In genomic region chr12:24707480-24707802, GRCm38 (mm10) we compare ENCODE assay signal across 7 mouse cellular contexts. TPM values are rescaled to one million over a fixed set of nuclear protein-coding genes. Genes with fewer than 3 reads are reported as not detected.
DNase-seq lines count a peak whose midpoint lies in the region; ATAC-seq lines count a peak whose summit lies in the region.

No protein-coding gene starts in this region.

- no peaks in the 10 kb centered on the region for H3K27me3 ChIP-seq in embryonic facial prominence, embryonic 15.5 days
- no peaks in the 10 kb centered on the region for H3K27me3 ChIP-seq in limb, embryonic 15.5 days

- WGBS in embryonic facial prominence, embryonic 15.5 days: under 1% methylated on average over 9 of the region's 9 CpGs
- WGBS in limb, embryonic 15.5 days: under 1% methylated on average over 9 of the region's 9 CpGs

- peaks cover 7% of the 10 kb centered on the region; the same call in 1 of the 2 replicates for H3K36me3 ChIP-seq in embryonic facial prominence, embryonic 15.5 days
- H3K36me3 ChIP-seq in limb, embryonic 15.5 days: peaks cover 13% of the 10 kb centered on the region

- H3K4me2 ChIP-seq in embryonic facial prominence, embryonic 15.5 days (replicated peaks): peak overlapping the region; percentile 97
- H3K4me2 ChIP-seq in limb, embryonic 15.5 days: peak overlapping the region; percentile 96

- no peak overlapping the region for H3K27ac ChIP-seq in embryonic facial prominence, embryonic 15.5 days (replicated peaks)
- peak overlapping the region; percentile 27; the same call in 1 of the 2 replicates for H3K27ac ChIP-seq in limb, embryonic 15.5 days

- H3K9me3 ChIP-seq in embryonic facial prominence, embryonic 15.5 days (replicated peaks): no peaks in the 10 kb centered on the region
- H3K9me3 ChIP-seq in limb, embryonic 15.5 days: no peaks in the 10 kb centered on the region

- peaks cover 46% of the 10 kb centered on the region for H3K4me1 ChIP-seq in embryonic facial prominence, embryonic 15.5 days
- H3K4me1 ChIP-seq in limb, embryonic 15.5 days: peaks cover 40% of the 10 kb centered on the region

- peak overlapping the region; percentile 91 for H3K4me3 ChIP-seq in embryonic facial prominence, embryonic 15.5 days (replicated peaks)
- H3K4me3 ChIP-seq in limb, embryonic 15.5 days: peak overlapping the region; percentile 93

- peak overlapping the region; percentile 13; the same call in 1 of the 2 replicates for H3K9ac ChIP-seq in embryonic facial prominence, embryonic 15.5 days
- peak overlapping the region; percentile 73 for H3K9ac ChIP-seq in limb, embryonic 15.5 days

- peak; percentile 21 for DNase-seq in thymus, postnatal 0 days (ENCODE audit: low spot score)
- no peak for DNase-seq in thymus, postnatal 14 days
- DNase-seq in left cerebral cortex, adult 8-10 months (ENCODE audit: low spot score in 2 of 2): no peak
- no peak for DNase-seq in layer of hippocampus, postnatal 25 days (ENCODE audit: extremely low spot score in 1 of 2, low spot score in 1 of 2)
- DNase-seq in adrenal gland, postnatal 4 days (ENCODE audit: low spot score in 2 of 2): no peak

- no peak for ATAC-seq in embryonic facial prominence, embryonic 15.5 days (ENCODE audit: insufficient number of reproducible peaks, low FRiP score, low TSS enrichment, low read depth)
- no peak for ATAC-seq in limb, embryonic 15.5 days (ENCODE audit: insufficient number of reproducible peaks, low FRiP score, low TSS enrichment, low read depth)

RNA-seq across cellular contexts. Expression of gene Rrm2, which starts 0.6 kb away (rescaled TPM):
- polyA plus RNA-seq in thymus, postnatal 0 days (2015; fragmentation: Nextera tagmentation; extraction: Ambion mirVana): 465 and 485 TPM in 2 replicates
- 142 and 158 TPM in 2 replicates for polyA plus RNA-seq in embryonic facial prominence, embryonic 15.5 days (2015; fragmentation: Nextera tagmentation; extraction: Ambion mirVana)
- polyA plus RNA-seq in limb, embryonic 15.5 days (2015; fragmentation: Nextera tagmentation; extraction: Ambion mirVana): 159 and 162 TPM in 2 replicates
- 1 to 10 TPM; 1.6 to 2.8 (median 2.6) TPM for total RNA-seq in left cerebral cortex, adult 8-10 months (2022)
- 1 to 10 TPM; 2.6 to 3.5 TPM for total RNA-seq in layer of hippocampus, postnatal 25 days (2021)
- 10 to 100 TPM; 75.1 to 95.2 TPM for total RNA-seq in adrenal gland, postnatal 4 days (2021)

RNA-seq across cellular contexts. Expression of gene Cys1, which starts 25.8 kb away (rescaled TPM):
- polyA plus RNA-seq in thymus, postnatal 0 days (2015; fragmentation: Nextera tagmentation; extraction: Ambion mirVana): 0.89 and 0.95 TPM in 2 replicates
- polyA plus RNA-seq in embryonic facial prominence, embryonic 15.5 days (2015; fragmentation: Nextera tagmentation; extraction: Ambion mirVana): 6.2 and 6.5 TPM in 2 replicates
- 6.7 and 8.1 TPM in 2 replicates for polyA plus RNA-seq in limb, embryonic 15.5 days (2015; fragmentation: Nextera tagmentation; extraction: Ambion mirVana)
- 10 to 100 TPM; 10.9 to 13.7 (median 12.5) TPM for total RNA-seq in left cerebral cortex, adult 8-10 months (2022)
- total RNA-seq in layer of hippocampus, postnatal 25 days (2021): 10 to 100 TPM; 20.6 to 25.0 TPM
- 10 to 100 TPM in 1 of 2 experiments, 1 to 10 TPM in 1; 3.0 to 12.8 TPM for total RNA-seq in adrenal gland, postnatal 4 days (2021)

RNA-seq across cellular contexts. Expression of gene Klf11, which starts 56.4 kb away (rescaled TPM):
- polyA plus RNA-seq in thymus, postnatal 0 days (2015; fragmentation: Nextera tagmentation; extraction: Ambion mirVana): 2.8 and 5.2 TPM in 2 replicates
- polyA plus RNA-seq in embryonic facial prominence, embryonic 15.5 days (2015; fragmentation: Nextera tagmentation; extraction: Ambion mirVana): 13.0 and 13.1 TPM in 2 replicates
- 13.6 and 14.4 TPM in 2 replicates for polyA plus RNA-seq in limb, embryonic 15.5 days (2015; fragmentation: Nextera tagmentation; extraction: Ambion mirVana)
- 1 to 10 TPM; 7.1 to 8.8 (median 8.1) TPM for total RNA-seq in left cerebral cortex, adult 8-10 months (2022)
- 1 to 10 TPM; 3.6 to 4.2 TPM for total RNA-seq in layer of hippocampus, postnatal 25 days (2021)
- total RNA-seq in adrenal gland, postnatal 4 days (2021): 10 to 100 TPM; 30.7 TPM

Comparison
In these comparisons a context has a peak if more than half of its experiments do, and no peak if none do; other contexts are left out.
1. RNA of gene Rrm2, which starts 0.6 kb away (total RNA-seq): 75.1 to 95.2 TPM in adrenal gland, postnatal 4 days; 2.6 to 3.5 TPM in layer of hippocampus, postnatal 25 days and 1.6 to 2.8 TPM in left cerebral cortex, adult 8-10 months; every median in the first group is over 10 times any median in the second.